Mouse (Mus musculus) left cerebral cortex, postnatal 14 days (tissue): ENCODE measurements around the gene Hsd17b13. TPM values are rescaled to one million over a fixed set of nuclear protein-coding genes. Genes with fewer than 3 reads are reported as not detected.
"Not testable (repeated sequence)": the region's sequence is repeated elsewhere in the genome, so short reads cannot be mapped to it uniquely, and the experiment has no call there.

ENCODE experiments used
- DNase-seq, 2 experiments: peaks; one replicate each; pipeline ENCODE4 v3.0.0; 2021 to 2022; ENCODE audit warnings: low spot score in 2 of 2, mixed read lengths in 1 of 2
- intact Hi-C: fragments of 180-260 bp; cut with DNase I; formaldehyde crosslinking; loops from one replicate; pipeline ENCODE4 v1.15.1; 2025
- total RNA-seq, 2 experiments: library from RNA; stranded (reverse); gene quantifications; 2 replicates each; pipeline ENCODE4 v1.2.3; 2021

The Hsd17b13 gene
- total RNA-seq, 2 experiments from 2014 or later, result 1.4 to 2.4 TPM

GRCm38 (mm10) chr5:103931924-103932323 is 45.3 kb downstream of the Hsd17b13 start:
- DNase-seq, intact Hi-C loops: not testable (repeated sequence)

- no peak for DNase-seq
- intact Hi-C loops, result no loop called here
These were observed 46.7 kb downstream of the Hsd17b13 start for GRCm38 (mm10) chr5:103930511-103930910.

GRCm38 (mm10) chr5:103928196-103928550 is 49.0 kb downstream of the Hsd17b13 start:
- intact Hi-C loops, result no loop called here
- DNase-seq, result no peak

- intact Hi-C loops, result loop anchor here (2.0 kb wide), 1 partner anchor 73 kb away; no protein-coding TSS in a partner anchor
- DNase-seq, result peak; percentile 93 to 96
These were observed 49.6 kb downstream of the Hsd17b13 start for GRCm38 (mm10) chr5:103927429-103928195.

- intact Hi-C loops, result loop anchor here (2.0 kb wide), 1 partner anchor 72 kb away; no protein-coding TSS in a partner anchor
- no peak for DNase-seq
These were observed 50.8 kb downstream of the Hsd17b13 start for GRCm38 (mm10) chr5:103926398-103926797.

- intact Hi-C loops, result no loop called here
These were observed 53.5 kb downstream of the Hsd17b13 start for GRCm38 (mm10) chr5:103923755-103924154.

GRCm38 (mm10) chr5:103923101-103923500 is 54.1 kb downstream of the Hsd17b13 start:
- intact Hi-C loops, result no loop called here

More at GRCm38 (mm10) chr5:103923755-103924154, 53.5 kb downstream of the Hsd17b13 start:
- DNase-seq, result no peak

GRCm38 (mm10) chr5:103922436-103922835 is 54.8 kb downstream of the Hsd17b13 start:
- intact Hi-C loops, result no loop called here
- no peak for DNase-seq

More at GRCm38 (mm10) chr5:103923101-103923500, 54.1 kb downstream of the Hsd17b13 start:
- no peak for DNase-seq

- intact Hi-C loops, result no loop called here
- DNase-seq, result no peak
These were observed 57.7 kb downstream of the Hsd17b13 start for GRCm38 (mm10) chr5:103919497-103919896.

GRCm38 (mm10) chr5:103918233-103918632 is 59.0 kb downstream of the Hsd17b13 start:
- intact Hi-C loops, result no loop called here
- no peak for DNase-seq

GRCm38 (mm10) chr5:103917357-103917895 is 59.8 kb downstream of the Hsd17b13 start:
- intact Hi-C loops, result no loop called here
- no peak for DNase-seq

- no peak for DNase-seq
- intact Hi-C loops, result no loop called here
These were observed 60.4 kb downstream of the Hsd17b13 start for GRCm38 (mm10) chr5:103916595-103917356.

GRCm38 (mm10) chr5:103914335-103915226 is 62.6 kb downstream of the Hsd17b13 start:
- DNase-seq, result no peak
- intact Hi-C loops, result loop anchor here (5.0 kb wide), 1 partner anchor 57 kb away; no protein-coding TSS in a partner anchor

GRCm38 (mm10) chr5:103913150-103913549 is 64.1 kb downstream of the Hsd17b13 start:
- intact Hi-C loops, result loop anchor here (5.0 kb wide), 1 partner anchor 56 kb away; no protein-coding TSS in a partner anchor
- DNase-seq, result no peak

- DNase-seq, result no peak
- intact Hi-C loops, result loop anchor here (5.0 kb wide), 1 partner anchor 54 kb away; no protein-coding TSS in a partner anchor
These were observed 65.7 kb downstream of the Hsd17b13 start for GRCm38 (mm10) chr5:103911555-103911954.

GRCm38 (mm10) chr5:103910748-103911409 is 66.3 kb downstream of the Hsd17b13 start, which contains the start of gene Klhl8:
Gene Klhl8 (minus strand): TSS chr5:103911259.
- intact Hi-C loops, result loop anchor here (5.0 kb wide), 1 partner anchor 54 kb away; no protein-coding TSS in a partner anchor

GRCm38 (mm10) chr5:103910156-103910555 is 67.1 kb downstream of the Hsd17b13 start:
- no peak for DNase-seq
- intact Hi-C loops, result loop anchor here (5.0 kb wide), 1 partner anchor 53 kb away; no protein-coding TSS in a partner anchor

More at GRCm38 (mm10) chr5:103910748-103911409, 66.3 kb downstream of the Hsd17b13 start, which contains the start of gene Klhl8:
- DNase-seq, result peak; percentile 83 to 87

- no peak for DNase-seq
- intact Hi-C loops, result no loop called here
These were observed 67.7 kb downstream of the Hsd17b13 start for GRCm38 (mm10) chr5:103909466-103909865.
